Mouse (Mus musculus): Measurements from ENCODE around the gene Smtnl2.

Smtnl2 gene

DNA sequence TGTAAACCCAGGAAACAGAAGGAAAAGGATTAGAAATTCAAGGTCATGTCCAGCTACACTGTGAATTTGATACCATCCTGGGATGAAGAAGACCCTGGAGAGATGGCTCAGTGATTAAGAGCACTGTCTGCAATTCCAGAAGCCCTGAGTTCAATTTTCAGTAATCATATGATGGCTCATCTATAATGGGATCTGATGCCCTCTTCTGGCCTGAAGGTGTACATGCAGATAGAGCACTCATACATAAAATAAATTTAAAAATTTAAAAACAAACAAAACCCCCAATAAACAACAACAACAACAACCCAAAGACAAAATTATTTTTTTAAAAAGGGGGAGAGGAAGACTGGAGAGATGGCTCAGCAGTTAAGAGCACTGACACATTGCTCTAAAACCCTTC lies 15.4 kb upstream of the Smtnl2 start:
- DNase-seq (ENCODE audit: low spot score): no peak

DNA sequence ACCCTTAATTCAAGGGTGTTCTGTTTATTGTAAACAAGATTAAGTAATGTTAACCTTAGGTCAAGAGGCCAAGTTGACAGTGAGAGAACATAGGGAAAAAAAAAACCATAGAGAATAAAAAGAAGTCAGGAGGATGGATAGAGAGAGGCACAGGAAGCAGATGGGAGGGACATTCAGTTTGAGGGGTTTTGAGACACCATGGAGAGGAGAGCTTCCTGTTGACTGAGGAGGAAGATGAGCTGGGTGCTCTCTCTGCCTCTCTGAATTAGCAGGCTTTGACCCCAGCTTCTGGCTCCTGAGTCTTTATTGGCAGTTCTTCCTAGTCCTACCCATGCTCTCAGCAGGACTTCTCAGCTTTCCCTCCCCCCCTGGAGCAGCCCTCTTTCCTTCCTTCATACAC lies 13.7 kb upstream of the Smtnl2 start:
- DNase-seq (ENCODE audit: low spot score): no peak

DNA sequence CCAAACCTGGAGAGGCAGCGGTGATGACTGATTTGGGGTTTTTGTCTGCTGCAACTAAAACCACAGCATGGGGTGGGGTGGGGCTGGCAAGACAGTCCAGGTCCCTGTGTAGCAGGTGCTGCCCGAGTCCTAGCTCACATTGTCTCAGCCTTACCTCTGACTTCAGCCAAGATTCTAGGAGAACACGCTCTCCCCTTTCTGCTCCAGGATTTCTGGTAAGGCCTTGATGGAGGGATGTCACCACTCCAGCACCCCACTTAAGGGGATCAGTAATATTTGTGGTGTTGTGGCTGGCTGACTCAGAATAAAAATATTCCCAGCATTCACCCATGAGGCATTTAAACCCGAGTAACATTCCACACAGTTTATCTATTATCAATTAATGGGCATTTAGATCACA lies 12.2 kb upstream of the Smtnl2 start:
- DNase-seq (ENCODE audit: low spot score): no peak

DNA sequence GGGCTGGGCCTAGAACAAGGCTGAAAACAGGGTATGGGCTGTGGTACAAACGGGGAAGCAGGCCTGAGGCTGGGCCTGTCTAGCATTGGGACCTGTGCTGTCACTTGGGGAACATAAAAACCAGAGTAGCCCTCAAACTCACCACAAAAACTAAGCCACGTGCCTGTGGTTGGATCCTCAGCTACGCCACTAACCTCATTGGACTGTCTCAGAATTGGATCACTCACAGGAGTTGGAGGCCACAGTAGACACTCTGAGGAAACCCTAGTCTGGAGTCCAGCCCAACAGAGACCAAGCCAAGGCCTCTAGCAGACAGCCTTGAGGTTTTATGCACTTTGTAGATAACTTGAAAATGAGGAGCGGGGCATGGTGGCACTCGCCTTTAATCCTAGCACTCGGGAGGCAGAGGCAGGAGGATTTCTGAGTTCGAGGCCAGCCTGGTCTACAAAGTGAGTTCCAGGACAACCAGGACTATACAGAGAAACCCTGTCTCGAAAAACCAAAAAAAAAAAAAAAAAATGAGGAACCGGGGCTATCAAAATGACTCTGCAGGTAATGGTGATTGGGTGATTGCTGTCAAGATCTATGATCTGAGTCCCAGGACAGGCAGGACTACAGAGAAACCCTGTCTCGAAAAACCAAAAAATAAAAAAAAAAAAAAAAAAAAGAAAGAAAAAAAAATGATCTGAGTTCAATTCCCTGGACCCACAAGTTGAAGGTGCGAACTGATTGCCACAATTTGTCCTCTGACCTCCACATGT lies 10.2 kb upstream of the Smtnl2 start:
- no peak for DNase-seq (ENCODE audit: low spot score)

DNA sequence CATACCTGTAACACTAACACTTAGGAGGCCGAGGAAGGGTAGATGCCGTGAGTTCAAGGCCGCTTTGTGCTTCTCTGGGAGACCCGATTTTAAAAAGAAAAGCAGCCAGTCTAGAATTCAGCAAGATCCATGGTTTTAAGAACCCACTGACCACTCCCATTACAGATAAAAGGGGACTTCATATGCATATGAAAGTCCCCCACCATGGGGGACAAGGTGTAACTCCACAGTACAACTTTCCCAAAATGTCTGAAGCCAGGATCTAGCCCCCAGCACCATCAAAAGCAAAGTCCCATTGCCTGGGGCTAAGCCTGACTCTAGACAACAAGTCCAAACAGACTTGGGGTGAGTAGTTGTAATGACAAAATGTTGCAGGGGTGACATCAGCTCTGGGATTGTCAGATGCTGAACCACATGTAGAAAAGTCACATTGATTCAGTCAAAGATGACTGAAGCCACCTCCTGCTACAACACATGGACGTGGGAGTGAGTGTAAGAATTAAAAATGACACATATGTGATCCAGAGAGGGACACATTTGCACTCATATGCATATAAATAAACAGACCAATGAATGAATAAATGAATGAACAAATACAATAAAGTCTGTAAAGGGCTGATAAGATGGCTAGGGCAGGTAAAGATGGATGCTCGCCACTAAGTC lies 9.1 kb upstream of the Smtnl2 start:
- DNase-seq (ENCODE audit: low spot score): no peak

DNA sequence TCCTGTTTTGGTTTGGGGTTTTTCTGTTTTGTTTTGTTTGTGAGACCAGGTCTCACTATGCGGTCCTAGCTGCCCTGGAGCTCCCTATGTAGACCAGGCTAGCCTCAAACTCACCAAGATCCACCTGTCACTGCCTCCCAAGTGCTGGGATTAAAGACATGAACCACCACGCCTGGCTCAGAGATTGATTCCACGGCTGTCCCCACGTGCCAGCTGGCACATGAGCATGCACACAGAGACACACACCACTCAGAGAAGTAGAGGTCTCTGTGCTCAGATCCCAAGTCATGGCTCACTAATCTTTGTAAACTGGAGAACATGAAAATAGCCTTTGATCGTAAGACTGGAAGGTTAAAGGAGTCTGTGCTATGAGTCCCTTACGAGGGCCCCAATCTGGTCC lies 7.5 kb upstream of the Smtnl2 start:
- no peak for DNase-seq (ENCODE audit: low spot score)

DNA sequence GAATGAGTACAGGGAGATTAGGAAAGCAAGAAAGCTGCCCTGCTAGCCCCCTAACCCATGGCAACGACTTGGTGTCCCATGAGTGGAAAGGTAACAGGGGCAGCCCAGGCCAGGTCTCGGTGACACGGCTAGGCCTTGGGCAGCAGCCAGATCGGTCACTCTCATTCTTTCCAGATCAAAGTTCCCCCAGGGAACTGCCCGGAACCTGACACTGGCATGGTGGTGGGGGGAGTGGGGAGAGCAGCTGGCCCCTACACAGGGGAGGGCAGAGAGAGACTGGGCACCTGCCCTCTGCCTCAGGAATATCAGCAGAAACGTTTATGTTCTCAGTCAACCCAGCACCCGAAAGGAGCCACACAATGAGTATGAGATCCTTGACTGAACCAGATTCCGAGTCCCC lies 6.7 kb upstream of the Smtnl2 start:
- no peak for DNase-seq (ENCODE audit: low spot score)

DNA sequence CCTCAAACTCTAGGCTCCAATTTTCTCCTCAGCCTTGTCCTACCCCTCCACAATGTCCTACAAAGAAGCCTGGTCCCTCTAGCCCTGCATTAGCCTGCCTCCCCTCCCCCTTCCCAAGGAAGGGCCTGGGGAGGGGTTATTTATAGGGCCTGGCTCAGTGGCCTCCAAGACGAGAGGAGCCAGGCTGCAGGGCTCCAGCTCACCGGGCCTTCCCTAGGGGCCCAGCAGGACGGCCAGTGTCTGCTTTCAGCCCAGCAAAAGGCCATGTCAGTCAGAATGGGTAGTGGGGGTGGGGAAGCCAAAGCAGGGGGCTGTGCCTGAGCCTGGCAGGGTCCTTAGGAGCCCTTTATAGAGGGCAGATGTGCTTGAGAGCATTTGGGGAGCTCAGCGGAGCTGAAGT lies 5.9 kb upstream of the Smtnl2 start:
- no peak for DNase-seq (ENCODE audit: low spot score)

DNA sequence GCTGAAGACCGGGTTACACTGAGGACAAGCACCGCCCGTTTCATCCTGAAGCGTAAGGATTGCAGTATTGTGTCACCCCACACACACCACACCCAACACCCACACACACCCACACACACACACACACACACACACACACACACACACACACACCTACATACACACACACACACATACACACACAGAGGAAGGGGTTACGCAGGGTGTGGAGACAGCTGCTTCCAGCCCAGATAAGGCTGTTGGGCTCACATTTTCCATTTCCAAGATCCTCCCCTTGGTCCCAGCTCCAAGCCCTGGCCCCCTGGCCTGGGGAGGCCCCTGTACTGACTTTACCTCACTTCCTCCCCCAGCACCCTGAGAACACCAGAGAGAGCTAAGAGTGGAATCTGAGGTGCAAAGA lies 5.2 kb upstream of the Smtnl2 start:
- no peak for DNase-seq (ENCODE audit: low spot score)

DNA sequence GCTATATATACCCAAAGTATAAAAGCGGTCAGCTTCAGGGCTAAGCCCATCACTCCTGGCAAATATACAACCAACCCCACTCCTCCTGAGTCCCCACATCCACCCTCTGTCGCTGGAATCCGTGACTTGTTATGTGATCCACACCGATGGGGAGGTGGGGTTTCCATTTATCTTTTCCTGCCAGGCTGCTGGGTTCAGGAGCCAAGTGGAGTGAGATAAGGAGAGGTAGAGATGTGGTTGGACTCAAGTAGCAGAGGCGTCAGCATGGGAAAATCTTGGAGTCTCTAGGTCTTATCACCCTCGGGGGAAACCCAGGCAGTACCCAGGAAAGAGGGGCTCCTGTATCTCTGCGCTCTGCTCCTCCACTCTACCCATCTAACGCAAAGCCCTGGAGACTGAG lies 3.6 kb upstream of the Smtnl2 start:
- DNase-seq (ENCODE audit: low spot score): no peak

DNA sequence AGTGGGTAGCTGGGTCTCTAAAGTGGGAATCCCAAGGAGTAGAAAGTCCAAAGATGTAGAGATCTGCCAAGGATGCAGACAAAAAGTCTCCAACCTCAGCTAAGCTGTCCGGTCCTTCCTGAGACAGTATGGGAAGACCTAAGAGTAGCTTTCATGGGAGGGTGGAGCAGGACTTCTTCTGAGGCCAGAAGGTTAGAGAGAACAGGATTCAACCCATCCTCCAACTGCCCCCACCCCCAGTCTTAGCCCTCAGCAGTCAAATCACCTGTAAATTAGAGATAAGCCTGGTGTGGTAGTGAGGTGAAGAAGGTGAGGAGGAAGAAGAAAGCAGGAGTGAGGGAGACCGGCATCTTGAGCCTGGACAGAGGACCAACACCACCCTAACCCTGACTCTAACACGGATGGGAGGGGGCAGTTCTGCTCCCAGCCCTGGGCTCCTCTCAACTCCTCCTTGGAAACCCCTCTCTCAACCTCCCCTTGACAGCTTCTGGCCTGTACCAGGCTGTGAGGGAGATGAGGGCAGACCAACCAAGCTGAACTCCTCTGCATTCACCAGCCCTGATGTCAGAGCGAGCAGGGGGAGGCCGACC lies 2.2 kb upstream of the Smtnl2 start:
- no peak for DNase-seq (ENCODE audit: low spot score)

DNA sequence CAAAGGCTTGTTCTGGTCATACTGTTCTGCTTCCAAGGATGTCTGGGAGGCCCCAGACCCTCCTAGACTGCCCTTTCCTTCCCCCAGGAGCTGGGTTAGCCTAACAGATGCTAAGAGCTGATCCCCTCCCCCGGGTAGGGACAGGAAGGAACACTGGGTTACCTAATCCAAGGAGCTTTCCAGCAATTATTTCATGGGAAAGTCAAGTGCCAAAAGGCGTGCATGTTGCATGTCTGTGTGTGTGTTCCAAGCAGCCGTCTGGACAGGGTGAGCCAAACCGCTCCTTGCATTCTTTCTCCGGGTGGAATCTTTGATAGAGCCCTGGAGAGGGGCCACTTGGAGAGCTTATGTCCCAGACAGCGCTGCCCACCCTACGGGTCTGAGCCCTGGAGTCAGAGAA lies 1.5 kb upstream of the Smtnl2 start:
- no peak for DNase-seq (ENCODE audit: low spot score)

DNA sequence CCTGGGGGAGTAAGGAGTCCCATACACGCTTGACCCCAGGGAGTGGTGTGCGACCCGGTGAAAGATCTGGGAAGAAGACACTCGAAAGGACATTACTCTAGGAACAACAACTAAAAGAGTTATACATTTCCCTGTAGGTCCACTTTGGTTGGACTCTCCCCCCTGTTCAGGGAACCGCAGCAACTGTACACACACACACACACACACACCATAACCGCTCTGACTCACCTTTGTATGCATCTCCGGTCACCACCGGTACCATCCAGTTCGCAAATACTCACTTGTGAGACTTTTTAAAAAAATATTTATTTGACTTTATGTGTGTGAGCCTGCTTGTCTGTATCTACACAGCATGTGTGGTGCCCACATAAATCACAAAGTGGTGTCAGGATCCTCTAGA lies 432 bp upstream of the Smtnl2 start:
- DNase-seq (ENCODE audit: low spot score): no peak

DNA sequence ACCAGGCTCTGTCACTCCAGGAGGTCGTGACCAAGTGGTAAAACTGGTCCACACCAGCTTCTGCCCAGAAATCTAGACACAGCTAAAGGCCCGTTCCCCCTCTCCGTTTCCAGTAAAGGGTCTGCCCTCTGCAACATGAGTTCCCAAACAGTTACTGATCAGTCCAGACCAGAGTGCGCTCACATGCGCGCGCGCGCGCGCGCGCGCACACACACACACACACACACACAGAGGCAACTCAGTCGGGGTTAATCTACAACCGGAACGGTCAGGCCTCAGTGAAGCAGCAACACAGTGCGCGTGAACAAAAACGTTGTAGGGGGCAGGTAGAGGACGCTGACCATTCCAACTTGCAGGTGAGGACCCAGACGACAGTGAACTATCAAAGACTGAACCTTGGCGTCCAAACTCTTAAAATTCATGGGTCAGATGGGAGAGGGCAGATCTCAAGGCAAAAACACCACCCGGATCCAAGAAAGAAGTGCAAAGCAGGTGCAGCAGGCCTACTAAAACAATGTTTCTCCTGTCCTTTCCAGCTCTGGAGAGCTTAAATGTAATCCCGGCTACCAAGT lies 906 bp downstream of the Smtnl2 start:
- no peak for DNase-seq (ENCODE audit: low spot score)

DNA sequence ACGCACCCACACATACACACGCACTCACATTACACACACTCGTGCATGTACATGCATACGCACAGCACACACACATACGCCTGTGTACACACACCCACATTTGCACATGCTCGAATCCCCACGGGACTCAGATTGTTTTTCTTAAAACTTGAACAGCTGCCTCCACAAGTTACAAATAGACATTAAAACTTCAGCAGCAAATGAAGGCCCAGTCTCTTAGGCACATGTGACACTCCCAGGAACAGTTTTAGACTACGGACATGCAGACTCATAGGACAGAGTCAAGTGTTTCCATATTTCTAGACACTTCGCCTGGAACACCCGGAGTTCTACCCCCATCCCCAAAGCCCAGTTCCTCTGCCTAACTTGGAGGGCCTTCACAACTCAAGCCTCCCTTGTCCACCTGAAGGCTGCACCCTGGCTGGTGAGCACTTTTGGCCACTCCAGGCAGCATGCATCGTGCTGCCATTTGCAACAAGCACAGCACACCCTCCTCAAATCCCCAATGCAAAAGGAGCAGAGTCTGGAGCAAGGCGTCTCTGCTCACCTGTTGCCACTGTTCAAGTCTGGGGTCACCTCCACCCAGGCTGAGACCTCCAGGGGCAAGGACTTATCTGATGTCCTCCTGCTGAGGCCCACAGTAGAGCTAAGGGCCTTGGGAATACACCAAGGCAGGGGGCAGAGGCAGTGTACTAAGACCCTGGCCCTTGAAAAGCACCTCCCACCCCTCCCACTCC lies 1.7 kb downstream of the Smtnl2 start:
- DNase-seq (ENCODE audit: low spot score): no peak

DNA sequence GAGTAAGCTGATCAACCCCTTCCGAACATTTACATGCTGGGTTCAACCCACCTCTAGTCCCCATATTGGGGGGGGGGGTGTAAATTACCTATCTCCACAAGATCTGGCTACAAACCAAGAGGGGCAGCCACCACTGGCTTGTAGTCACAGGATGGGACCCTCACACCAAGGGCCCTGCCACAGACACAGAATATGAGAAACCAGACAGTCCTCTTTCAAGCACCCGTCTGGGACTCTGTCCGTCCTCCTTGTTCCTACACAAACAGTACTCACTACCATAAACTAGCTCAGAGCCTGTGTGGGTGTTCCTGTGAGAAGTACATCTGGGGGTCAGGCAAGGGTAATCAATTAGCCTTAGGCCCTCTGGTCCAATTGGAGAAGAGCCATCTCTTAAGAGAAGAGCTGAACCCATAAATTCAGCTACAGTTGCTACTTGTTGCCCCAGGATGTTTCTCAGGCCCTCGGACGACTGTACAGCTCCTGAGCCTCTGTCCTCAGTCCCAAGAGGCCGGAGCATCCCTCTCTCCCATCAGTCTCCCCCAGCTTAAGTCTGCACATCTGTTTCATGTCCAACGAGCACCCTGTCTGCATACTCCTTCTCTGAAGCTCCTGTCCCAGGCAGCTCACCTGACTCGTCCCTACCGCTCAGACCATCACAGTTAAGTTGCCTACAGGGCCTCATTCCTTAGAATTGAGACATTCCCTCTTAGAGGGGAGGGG lies 2.9 kb downstream of the Smtnl2 start:
- no peak for DNase-seq (ENCODE audit: low spot score)

DNA sequence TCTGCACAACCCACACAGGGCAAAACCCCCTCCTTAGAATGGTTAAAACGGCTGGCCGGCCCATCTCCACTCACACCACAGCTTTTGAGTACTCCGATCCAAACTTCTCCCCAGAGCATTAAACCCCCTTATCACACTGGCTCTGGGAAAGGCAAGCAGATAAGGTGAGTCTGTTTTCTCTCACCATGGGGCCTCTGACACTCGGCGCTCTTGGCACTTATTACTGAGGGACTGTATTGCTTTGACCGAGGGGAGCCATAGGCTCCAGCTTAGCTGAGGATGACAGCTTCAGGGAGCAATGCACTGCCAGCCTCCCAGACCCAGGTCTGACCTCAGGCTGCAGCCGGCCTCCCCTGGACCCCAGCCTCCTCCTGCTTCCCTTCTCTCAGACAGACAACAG lies 3.9 kb downstream of the Smtnl2 start:
- no peak for DNase-seq (ENCODE audit: low spot score)

DNA sequence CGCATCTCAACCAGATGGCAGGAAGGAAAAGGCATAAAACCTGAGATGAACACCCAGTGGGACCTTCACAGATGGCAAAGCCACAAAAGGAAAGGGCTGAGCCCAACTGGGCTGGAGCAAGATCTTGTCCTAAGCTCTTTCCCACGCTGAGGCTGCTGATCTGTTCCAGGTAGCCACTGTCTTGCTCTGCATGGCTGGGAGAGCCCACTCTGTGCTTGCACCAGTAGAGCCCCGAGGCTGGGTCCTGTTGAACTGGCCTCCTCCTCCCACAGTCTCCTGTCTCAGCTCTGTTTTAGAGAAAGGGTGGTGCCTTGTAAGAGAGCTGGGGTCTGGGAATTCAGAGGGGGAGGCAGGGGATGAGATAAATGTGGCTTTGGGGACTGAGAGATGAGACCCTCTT lies 4.4 kb downstream of the Smtnl2 start:
- no peak for DNase-seq (ENCODE audit: low spot score)

DNA sequence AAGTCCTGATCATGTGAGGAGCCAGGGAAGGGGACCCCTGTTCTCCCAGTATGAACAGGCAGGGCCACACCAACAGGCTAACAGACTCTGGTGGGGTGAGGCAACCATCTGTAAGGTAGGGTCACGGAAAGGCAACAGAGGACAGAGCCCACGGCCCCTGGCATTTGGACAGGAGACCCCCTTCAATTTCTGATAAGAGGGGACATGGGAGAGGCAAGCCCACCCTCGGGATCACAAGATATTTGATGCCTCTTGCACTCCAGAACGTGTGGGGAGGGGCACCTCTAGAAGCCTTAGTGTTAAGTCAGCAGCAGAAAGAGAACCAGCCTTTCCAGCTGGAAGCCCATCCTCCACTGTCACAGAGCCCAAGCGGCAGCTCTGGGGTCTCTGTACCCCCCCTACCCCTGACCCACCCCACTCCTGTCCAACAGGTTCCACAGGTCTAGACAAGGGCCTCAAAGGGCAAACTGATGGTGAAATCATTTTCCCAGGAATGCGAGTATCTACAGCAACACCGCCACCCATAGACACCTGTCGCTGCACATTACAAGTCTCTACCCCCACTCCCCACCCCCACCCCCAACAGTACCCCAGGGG lies 5.3 kb downstream of the Smtnl2 start:
- no peak for DNase-seq (ENCODE audit: low spot score)

DNA sequence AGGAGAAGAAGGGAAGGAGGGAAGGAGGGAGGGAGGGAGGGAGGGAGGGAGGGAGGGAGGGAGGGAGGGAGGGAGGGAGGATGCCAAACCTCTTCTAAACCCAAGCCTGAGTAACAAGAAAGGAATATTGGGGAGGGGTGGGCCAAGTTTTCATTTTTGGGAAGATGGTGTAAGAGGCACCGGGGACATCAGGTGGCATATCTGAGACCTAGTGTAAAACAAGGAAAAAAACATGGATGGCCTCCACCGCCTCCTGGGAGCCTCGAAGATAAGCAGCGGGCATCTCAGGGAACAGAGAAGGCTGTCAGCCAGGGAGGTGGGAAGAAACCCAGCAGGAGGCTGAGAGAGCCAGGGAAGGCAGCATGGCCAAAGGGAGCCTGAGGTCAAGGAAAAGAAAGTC lies 6.0 kb downstream of the Smtnl2 start:
- DNase-seq (ENCODE audit: low spot score): no peak

DNA sequence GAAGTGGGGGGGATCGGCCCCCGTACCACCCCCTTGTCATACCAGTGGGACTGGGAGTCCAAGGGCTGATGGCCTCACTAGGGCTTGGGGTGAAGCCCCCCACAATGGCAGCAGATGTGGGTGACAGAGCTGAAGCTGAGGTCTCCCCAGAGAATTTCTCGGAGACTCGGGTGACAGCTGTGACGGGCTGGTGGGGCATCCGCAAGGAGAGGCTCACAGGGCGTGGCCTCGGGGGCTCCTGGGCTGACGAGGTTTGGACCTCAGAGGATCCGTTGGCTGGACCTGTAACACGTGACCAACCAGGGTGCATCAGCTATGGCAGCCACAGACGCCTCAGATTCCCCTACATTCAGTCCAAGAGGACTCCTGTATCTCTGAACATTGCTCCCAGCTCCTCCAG lies 8.5 kb downstream of the Smtnl2 start:
- DNase-seq (ENCODE audit: low spot score): no peak

DNA sequence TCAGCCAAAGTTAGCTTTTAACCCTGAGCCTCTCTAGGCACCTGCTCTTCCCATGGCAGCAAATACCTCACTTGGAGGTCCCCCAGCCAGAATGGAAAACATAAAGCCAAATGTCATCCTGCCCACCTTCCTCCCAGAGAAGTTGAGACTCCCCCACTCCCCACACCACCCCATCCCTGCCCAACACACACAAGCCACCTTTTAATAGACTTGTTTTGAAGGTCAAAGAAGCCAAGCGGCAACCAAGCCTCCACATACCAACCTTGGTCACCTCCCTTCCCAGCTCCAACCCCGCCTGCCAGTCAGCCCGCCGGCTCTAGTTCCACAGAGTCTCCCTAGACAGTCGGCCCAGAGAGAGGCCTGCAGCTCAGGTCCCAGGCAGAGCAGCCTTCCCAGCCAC lies 9.5 kb downstream of the Smtnl2 start:
- no peak for DNase-seq (ENCODE audit: low spot score)
